9 mouse cellular contexts compared by ENCODE assay signal in genomic region chr6:5379781-5380623, GRCm38 (mm10). TPM values are rescaled to one million over a fixed set of nuclear protein-coding genes. Genes with fewer than 3 reads are reported as not detected.
DNase-seq lines count a peak whose midpoint lies in the region; ATAC-seq and TF ChIP-seq lines count a peak whose summit lies in the region.
"Had no signal": no experiment of that assay in that cellular context is flagged by ENCODE, and none has a peak within 500 bp of the region (broad histone marks: within the 10 kb centered on the region; RNA-seq: fewer than 3 reads in every experiment).

No protein-coding gene starts in this region.

- no peaks in the 10 kb centered on the region for H3K9me3 ChIP-seq in embryonic facial prominence, embryonic 14.5 days (ENCODE audit: control insufficient read depth, low read length)
- H3K9me3 ChIP-seq in hindbrain, embryonic 14.5 days (ENCODE audit: control insufficient read depth, low read length) = no peaks in the 10 kb centered on the region
- no peaks in the 10 kb centered on the region for H3K9me3 ChIP-seq in liver, embryonic 11.5 days (ENCODE audit: control insufficient read depth, low read length)

- H3K4me2 ChIP-seq in embryonic facial prominence, embryonic 14.5 days (ENCODE audit: low read depth, low read length) = peak overlapping the region; percentile 57
- peak overlapping the region; percentile 49 for H3K4me2 ChIP-seq in hindbrain, embryonic 14.5 days (replicated peaks)
- peak overlapping the region; percentile 23; the same call in 1 of the 2 replicates for H3K4me2 ChIP-seq in liver, embryonic 11.5 days

- H3K27ac ChIP-seq in left cerebral cortex, adult 2 months = no peak overlapping the region
- peak overlapping the region; percentile 68 for H3K27ac ChIP-seq in embryonic facial prominence, embryonic 14.5 days (replicated peaks; ENCODE audit: low read depth, low read length)
- peak overlapping the region; percentile 78 for H3K27ac ChIP-seq in hindbrain, embryonic 14.5 days
- H3K27ac ChIP-seq in liver, embryonic 11.5 days (ENCODE audit: low read depth, low read length) = no peak overlapping the region
- H3K27ac ChIP-seq: macrophage had no signal

- peak; percentile 41 to 46 for DNase-seq in left cerebral cortex, adult 2 months (ENCODE audit: extremely low spot score in 1 of 2, low spot score in 2 of 2)
- DNase-seq in left cerebral cortex, adult 11 months (ENCODE audit: low spot score) = no peak
- DNase-seq in embryonic facial prominence, embryonic 14.5 days (ENCODE audit: low spot score) = peak; percentile 72
- DNase-seq in hindbrain, embryonic 14.5 days (ENCODE audit: low spot score) = peak; percentile 61
- peak; percentile 37 for DNase-seq in liver, embryonic 11.5 days (ENCODE audit: low spot score)
- DNase-seq in retina, embryonic 14.5 days (ENCODE audit: low spot score) = peak; percentile 77
- no peak for DNase-seq in cerebellum, adult 8-10 months
- DNase-seq in natural killer cell, adult 2 months (ENCODE audit: low spot score in 2 of 2) = no peak

- H3K27me3 ChIP-seq in embryonic facial prominence, embryonic 14.5 days (replicated peaks; ENCODE audit: control insufficient read depth, insufficient read depth, low read length) = no peaks in the 10 kb centered on the region
- H3K27me3 ChIP-seq in hindbrain, embryonic 14.5 days (ENCODE audit: control insufficient read depth, insufficient read depth, low read length) = no peaks in the 10 kb centered on the region
- no peaks in the 10 kb centered on the region for H3K27me3 ChIP-seq in liver, embryonic 11.5 days (replicated peaks; ENCODE audit: control insufficient read depth, insufficient read depth, low read length)

- H3K9ac ChIP-seq in embryonic facial prominence, embryonic 14.5 days (ENCODE audit: low read depth, low read length) = peak overlapping the region; percentile 43
- peak overlapping the region; percentile 29; the same call in 1 of the 2 replicates for H3K9ac ChIP-seq in hindbrain, embryonic 14.5 days
- H3K9ac ChIP-seq in liver, embryonic 11.5 days (ENCODE audit: low read depth, low read length) = no peak overlapping the region

- H3K36me3 ChIP-seq in embryonic facial prominence, embryonic 14.5 days (ENCODE audit: control insufficient read depth, insufficient read depth, low read length) = no peaks in the 10 kb centered on the region
- no peaks in the 10 kb centered on the region for H3K36me3 ChIP-seq in hindbrain, embryonic 14.5 days (replicated peaks; ENCODE audit: control insufficient read depth, insufficient read depth)
- no peaks in the 10 kb centered on the region for H3K36me3 ChIP-seq in liver, embryonic 11.5 days (ENCODE audit: control insufficient read depth, insufficient read depth, low read length)

- WGBS in embryonic facial prominence, embryonic 14.5 days = 16% methylated on average over 22 of the region's 22 CpGs
- WGBS in hindbrain, embryonic 14.5 days = 10% methylated on average over 22 of the region's 22 CpGs
- 49% methylated on average over 22 of the region's 22 CpGs for WGBS in liver, embryonic 11.5 days

- peak; percentile 43 for ATAC-seq in embryonic facial prominence, embryonic 14.5 days (ENCODE audit: low read depth)
- peak; percentile 51 for ATAC-seq in hindbrain, embryonic 14.5 days (ENCODE audit: low FRiP score)
- no peak for ATAC-seq in liver, embryonic 11.5 days (replicated peaks; ENCODE audit: low FRiP score)

- no peak overlapping the region for H3K4me3 ChIP-seq in left cerebral cortex, adult 2 months
- peak overlapping the region; percentile 21 for H3K4me3 ChIP-seq in embryonic facial prominence, embryonic 14.5 days (ENCODE audit: low read depth, low read length)
- no peak overlapping the region for H3K4me3 ChIP-seq in hindbrain, embryonic 14.5 days (replicated peaks; ENCODE audit: low read length)
- H3K4me3 ChIP-seq in liver, embryonic 11.5 days (ENCODE audit: low read depth, low read length) = no peak overlapping the region

- peaks cover 35% of the 10 kb centered on the region for H3K4me1 ChIP-seq in embryonic facial prominence, embryonic 14.5 days (ENCODE audit: control insufficient read depth, insufficient read depth, low read length)
- peaks cover 44% of the 10 kb centered on the region for H3K4me1 ChIP-seq in hindbrain, embryonic 14.5 days (replicated peaks; ENCODE audit: control insufficient read depth, insufficient read depth, low read length)
- H3K4me1 ChIP-seq in liver, embryonic 11.5 days (replicated peaks; ENCODE audit: control insufficient read depth, insufficient read depth, low read length) = peaks cover 21% of the 10 kb centered on the region

- intact Hi-C loops in left cerebral cortex, adult 2 months (cut with DNase I) = loop anchor here (5.0 to 10.0 kb wide), 7 partner anchors 223 to 1873 kb away; partner anchors contain the start of genes Peg10, Ppp1r9a and Sgce

- no peak for TF ChIP-seq CTCF in left cerebral cortex, adult 2 months (IDR thresholded peaks at IDR 0.05)

RNA-seq across cellular contexts. Expression of gene Asb4, which starts 3.2 kb away (rescaled TPM):
- 1 to 10 TPM in 1 of 2 experiments, under 1 TPM in 1; 0.25 to 1.1 TPM for total RNA-seq in left cerebral cortex, adult 2 months (2021)
- polyA plus RNA-seq in embryonic facial prominence, embryonic 14.5 days (2014; fragmentation: Nextera tagmentation; extraction: Ambion mirVana) = 31.4 and 42.3 TPM in 2 replicates
- polyA plus RNA-seq in hindbrain, embryonic 14.5 days (2014; fragmentation: Nextera tagmentation; extraction: Ambion mirVana) = 17.1 and 18.7 TPM in 2 replicates
- polyA plus RNA-seq in liver, embryonic 11.5 days (2014; fragmentation: Nextera tagmentation; extraction: Ambion mirVana) = 100 and 109 TPM in 2 replicates

Comparison
In these comparisons a context has a peak if more than half of its experiments do, and no peak if none do; other contexts are left out.
1. DNase-seq: peak in left cerebral cortex, adult 2 months (2 of 2), embryonic facial prominence, embryonic 14.5 days (single experiment), hindbrain, embryonic 14.5 days (single experiment), liver, embryonic 11.5 days (single experiment) and retina, embryonic 14.5 days (single experiment); none in left cerebral cortex, adult 11 months (single experiment), cerebellum, adult 8-10 months (single experiment) and natural killer cell, adult 2 months (0 of 2).
2. H3K27ac ChIP-seq: peak in embryonic facial prominence, embryonic 14.5 days (single experiment) and hindbrain, embryonic 14.5 days (single experiment); none in left cerebral cortex, adult 2 months (single experiment) and liver, embryonic 11.5 days (single experiment).
3. Peak in every context shown above with its lines, with median percentiles within 50 percentile points of each other: H3K4me2 ChIP-seq.